Mouse (Mus musculus) left cerebral cortex, postnatal 10 days (tissue): Measurements from ENCODE around the gene Lrrn3. TPM values are rescaled to one million over a fixed set of nuclear protein-coding genes. Genes with fewer than 3 reads are reported as not detected.

Source experiments
- DNase-seq, 2 experiments: peaks; one replicate each; pipeline ENCODE4 v3.0.0; 2021 to 2022; ENCODE audit warnings: low spot score in 2 of 2, mixed read lengths in 1 of 2; ENCODE audit errors: extremely low spot score in 1 of 2
- intact Hi-C: fragments of 180-260 bp; cut with DNase I; formaldehyde crosslinking; loops from one replicate; pipeline ENCODE4 v1.15.1; 2025
- total RNA-seq, 2 experiments: library from RNA; stranded (reverse); gene quantifications; 2 replicates each; pipeline ENCODE4 v1.2.3; 2021

Lrrn3 gene
- 10 to 100 TPM; 69.9 to 70.6 TPM for total RNA-seq

DNA sequence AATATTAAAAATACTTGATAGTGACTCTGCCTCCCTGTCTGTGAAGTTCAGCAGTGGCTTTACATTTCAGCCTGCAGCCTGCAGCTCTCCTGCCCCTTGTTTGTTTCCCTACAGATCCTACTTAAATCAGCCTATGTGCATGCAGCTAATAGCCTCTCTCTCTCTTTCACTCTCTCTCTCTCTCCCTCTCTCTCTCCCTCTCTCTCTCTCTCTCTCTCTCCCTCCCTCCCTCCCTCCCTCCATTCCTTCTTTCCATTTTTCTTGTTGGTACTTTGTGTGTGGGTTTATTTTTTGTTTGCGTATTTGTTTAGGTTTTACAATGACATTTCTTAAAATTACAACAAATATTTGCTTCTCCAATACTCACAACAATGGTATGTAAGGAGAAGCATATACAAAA lies at the start of gene Lrrn3:
Gene Lrrn3 (minus strand): TSS at position 101 of the 400 bp plus-strand sequence.
- intact Hi-C loops = loop anchor here (2.0 to 10.0 kb wide), 2 partner anchors 372 to 1498 kb away; no protein-coding TSS in a partner anchor
- DNase-seq = no peak

DNA sequence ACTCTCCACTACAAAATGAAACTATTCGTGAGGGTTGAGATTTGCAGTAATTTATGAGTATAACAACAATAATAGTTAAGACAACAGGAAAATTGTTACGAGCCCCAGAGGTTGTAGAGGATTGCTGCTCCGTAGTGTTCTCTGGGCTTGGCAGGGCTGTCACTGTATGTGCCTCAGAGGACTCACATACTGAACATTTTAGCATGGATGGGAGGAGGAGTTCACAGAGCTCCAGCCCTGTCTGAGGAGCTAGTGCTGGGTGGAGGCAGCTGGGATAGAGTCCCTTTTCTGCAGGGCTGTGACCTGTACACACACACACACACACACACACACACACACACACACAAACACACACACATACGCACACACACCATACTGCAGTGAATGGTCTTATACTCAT lies 42.2 kb upstream of the Lrrn3 start:
- intact Hi-C loops = no loop called here
- DNase-seq = no peak

DNA sequence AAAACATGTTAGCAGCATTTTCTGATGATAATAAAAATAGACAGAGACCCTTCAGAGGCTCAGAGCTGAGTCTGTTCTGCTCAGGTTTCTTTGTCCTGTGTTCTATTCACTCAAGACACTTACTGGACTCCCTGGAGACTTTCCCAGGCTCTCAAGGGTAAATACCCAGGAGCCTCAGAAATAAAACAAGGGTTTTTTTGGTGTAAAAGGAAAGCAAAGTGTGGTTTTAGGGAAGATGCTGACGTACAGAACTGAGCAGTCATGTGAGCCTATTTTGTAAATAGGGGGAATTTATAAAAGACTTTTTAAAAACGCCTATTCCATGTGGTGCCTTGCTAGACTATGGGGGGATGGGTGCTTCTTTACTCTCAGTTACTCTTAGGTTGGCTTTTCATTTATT lies 40.5 kb upstream of the Lrrn3 start:
- DNase-seq = no peak
- intact Hi-C loops = no loop called here

DNA sequence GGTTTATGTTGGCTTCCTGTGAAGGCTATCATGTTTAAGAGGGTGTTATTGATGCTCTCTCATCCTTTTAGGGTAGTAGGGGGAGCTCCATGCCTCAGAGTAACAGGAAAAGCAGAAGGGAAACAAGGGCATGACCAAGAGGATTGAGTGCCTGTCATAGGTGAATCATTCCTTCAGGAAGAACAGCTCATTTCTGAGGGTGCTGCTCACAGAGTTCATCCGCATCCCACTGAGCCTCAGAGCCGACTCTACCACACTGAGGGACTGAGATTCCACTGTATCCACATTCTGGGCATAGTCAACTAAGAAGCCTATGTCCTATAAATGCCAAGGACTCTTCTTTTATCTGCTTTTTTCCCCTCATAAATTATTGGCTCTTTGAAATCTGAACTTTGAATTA lies 35.4 kb upstream of the Lrrn3 start:
- intact Hi-C loops = no loop called here
- DNase-seq = no peak

DNA sequence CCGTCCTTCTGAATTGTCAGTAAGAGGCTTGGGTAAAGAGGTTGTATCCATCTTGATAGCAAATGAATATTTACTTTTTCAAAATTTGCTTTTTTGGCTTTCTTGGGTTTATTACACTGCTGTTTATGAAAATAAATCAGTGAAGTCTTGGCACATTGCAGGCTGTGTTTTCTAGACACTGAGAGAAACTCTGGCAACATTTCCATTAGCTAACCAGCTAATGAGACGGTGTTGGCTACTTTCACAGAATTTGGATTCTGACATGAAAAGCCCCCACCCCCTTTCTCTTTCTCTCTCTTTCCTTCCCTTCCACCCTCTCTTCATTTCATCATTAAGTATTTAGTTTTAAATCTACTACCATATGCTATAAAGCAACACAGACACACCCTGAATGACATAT lies 34.1 kb upstream of the Lrrn3 start:
- intact Hi-C loops = no loop called here
- no peak for DNase-seq

DNA sequence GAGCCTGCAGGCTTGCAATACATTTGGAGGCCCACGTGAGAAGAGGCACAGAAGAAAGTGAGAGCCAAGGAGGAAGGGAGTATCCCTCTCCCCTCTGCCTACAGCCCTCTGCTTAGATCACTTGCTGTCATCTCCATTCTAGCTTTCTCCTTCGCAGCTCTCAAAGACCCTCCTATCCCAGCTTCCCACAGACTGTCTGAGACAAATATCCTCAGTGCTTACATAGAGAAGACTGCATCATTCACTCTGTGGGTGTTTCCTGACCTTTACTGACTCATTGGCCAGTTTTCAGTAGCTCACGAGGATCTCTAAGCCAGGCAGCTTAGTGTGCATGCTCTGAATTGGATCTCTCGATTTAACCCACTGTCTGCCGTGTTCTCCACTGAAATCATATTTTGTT lies 32.7 kb upstream of the Lrrn3 start:
- intact Hi-C loops = no loop called here
- DNase-seq = no peak

DNA sequence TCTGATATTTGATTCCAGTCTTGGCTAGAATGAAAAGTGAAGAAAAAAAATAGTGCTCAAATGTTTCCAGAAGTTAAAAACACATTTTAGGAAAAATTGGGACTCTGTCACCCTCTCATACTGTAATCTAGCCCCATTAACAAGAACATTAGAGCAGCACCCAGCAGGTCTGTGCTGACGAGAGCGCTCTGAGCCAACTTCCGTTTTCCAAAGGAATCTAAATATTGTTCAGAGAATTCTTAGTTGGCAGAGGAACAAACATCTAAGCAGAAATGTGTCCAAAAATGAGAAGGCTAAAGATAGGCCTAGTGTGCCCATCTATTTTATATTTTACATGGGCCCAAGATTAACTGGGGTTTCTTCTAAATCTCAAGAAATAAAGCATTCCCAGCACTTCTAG lies 24.4 kb upstream of the Lrrn3 start:
- no peak for DNase-seq
- intact Hi-C loops = no loop called here

DNA sequence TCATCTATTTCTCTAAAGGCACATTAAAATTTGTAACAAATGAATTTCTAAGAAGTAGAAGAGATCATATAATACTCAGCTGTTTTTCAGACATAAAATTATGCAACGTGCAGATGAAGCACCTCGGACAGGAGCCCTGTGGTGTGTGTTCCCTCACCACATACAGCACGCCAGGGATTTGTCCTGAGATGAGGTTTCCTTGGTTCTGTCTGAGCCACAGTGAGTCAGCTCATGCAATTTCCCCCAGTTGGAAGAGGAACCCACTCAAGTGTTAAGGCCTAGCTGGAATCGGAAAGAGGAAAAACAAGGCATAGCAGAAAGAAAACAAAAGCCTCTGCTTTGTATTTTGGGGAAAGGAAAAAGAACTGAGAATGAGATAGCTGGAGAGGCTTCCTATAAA lies 22.4 kb upstream of the Lrrn3 start:
- DNase-seq = no peak
- intact Hi-C loops = no loop called here

DNA sequence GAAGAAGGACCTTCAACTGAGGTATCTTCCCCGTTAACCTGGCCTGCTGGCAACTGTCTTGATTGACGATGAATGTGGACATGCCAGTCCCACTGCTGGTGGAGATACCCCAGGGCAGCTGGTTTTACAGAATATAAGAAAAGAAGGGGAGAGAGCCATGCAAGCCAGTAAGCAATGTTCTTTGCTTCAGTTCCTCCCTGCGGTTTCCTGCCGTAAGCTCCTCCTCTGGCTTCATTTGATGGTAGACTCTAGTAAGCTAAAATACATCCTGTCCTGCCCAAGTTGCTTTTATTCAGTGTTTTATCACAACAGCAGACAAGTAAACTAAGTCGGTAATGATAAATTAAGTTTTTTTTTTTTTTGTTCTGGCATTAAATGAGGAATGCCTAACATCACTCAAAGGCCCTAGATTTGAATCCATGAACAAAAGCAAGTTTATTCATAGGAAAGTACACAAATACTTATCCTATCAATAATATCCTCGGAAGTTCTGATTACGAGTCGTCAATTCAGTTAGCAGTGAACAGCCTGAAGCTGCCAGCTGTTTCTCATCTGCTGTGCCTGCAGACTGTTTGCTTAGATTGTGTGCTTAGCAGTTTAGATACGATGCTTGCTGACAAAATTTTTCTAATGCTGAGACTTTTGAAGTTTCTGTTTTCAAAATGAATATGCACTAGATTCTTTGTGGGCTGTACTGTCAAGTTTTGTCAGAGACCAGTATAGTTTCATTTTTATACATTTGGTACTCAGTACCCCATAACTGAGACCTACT lies 14.0 kb upstream of the Lrrn3 start:
- no peak for DNase-seq
- intact Hi-C loops = no loop called here

DNA sequence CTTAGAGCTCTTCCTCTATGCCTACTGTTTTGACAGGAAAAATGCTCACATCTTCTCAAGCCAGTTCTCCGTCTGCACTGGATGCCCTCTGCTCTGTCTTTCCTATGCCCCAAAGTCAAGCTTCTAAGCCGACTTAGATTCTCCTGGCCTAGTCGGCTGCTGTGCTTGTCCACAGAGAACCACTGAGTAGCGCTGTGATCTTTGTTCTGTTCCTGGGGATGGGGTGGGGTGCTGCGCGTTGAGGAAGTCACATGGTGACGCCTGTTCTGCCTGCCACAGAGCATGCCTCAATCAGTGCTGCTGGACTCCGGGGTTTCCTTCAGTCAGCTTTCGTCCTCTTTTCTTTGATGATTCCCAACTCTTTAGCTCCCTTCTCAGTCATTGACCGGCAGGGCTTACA lies 8.4 kb upstream of the Lrrn3 start:
- intact Hi-C loops = no loop called here
- peak in 1 of 2 experiments; percentile 43 for DNase-seq

DNA sequence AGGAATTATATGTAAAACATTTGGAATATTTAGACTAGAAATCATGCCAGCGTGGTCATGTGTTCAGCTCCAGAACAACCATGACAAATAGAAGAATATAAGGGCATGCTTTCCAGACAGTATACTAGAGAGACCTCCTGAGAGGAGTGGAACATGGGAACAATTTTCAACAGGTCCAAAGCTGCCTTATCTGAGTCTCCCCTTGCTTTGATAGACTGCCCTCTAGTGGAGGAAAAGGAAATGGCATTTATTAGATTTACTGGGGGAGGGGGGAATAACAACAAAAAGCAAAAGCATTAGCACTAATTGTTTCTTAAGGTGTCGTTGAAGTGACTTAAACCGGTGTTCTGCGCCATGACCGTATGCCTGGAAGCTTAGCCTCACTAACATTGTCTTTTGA lies 774 bp upstream of the Lrrn3 start:
- intact Hi-C loops = loop anchor here (2.0 to 10.0 kb wide), 2 partner anchors 372 to 1498 kb away; no protein-coding TSS in a partner anchor
- no peak for DNase-seq

DNA sequence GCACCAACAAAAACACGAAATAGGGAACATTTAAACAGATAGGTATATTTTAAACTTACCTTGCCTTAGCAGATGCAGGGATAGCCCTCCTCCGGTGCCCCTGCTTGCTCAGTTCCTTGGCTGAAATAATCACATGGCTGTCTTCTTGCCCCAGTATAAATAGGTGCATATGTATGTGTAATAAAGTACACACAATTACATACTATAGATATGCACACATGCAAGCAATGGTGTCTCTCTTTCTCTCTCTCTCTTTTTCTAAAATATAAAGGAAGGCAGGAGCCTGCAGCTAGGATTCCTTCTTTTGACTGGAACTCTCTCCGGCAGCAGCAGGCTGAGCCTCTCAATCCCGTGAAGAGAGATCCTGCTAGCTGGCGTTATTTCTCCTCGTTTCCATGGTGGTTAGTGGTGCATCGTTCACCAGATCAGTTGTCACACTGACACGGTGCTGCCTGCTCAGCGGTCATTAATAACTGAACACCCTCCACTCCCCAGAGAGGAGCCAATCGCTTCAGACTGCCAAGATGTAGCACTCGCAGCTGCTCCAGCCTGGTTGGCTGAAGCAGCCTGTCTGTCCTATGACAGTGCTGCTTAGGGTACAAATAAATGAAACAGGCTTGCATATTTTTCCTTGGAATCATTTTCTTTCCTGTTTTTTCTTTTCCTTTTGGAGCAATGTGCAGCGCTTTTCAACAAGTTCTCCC lies 567 bp downstream of the Lrrn3 start:
- DNase-seq = peak; percentile 77 to 85
- intact Hi-C loops = loop anchor here (2.0 to 10.0 kb wide), 3 partner anchors 371 to 1499 kb away; no protein-coding TSS in a partner anchor

DNA sequence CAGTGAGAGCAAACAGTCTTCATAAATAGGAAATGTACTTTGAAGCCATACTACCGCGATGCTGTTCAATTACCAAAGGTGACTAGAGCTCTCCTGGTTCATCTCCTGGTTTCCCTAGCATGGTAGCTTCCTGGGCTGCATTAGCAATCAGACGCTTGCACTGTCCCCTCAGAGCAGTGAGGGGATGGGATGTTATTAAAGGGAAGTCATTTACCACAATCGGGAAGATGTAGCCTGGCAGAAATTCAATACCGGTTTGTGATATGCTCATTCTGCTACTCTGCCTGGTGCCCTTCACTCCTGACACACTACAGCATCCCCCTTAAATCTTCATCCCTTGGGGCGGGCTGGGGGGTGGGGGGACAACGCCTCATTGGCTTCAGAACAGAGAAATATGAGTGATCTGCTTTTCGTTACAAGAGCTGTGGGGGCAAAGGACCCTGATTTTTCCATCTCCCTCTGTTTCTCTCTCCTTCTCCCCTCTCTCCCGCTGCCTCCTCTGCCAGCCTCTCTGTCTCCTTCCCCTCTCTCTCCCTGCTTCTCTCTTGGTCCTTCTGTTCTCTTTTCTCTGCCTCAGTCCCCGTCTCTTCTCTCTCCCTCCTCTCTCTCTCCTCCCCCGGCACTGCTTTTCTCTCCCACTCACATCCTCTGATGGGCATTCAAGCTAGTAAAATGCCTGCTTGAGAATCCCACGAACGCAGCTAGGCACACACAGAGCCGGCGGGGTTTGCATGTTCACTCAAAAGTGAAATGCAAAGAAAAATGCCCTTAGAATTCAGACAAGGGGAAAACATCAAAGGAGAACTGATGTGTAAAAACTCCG lies 1.3 kb downstream of the Lrrn3 start:
- intact Hi-C loops = loop anchor here (2.0 to 10.0 kb wide), 2 partner anchors 646 to 1500 kb away; no protein-coding TSS in a partner anchor
- peak; percentile 45 to 63 for DNase-seq

DNA sequence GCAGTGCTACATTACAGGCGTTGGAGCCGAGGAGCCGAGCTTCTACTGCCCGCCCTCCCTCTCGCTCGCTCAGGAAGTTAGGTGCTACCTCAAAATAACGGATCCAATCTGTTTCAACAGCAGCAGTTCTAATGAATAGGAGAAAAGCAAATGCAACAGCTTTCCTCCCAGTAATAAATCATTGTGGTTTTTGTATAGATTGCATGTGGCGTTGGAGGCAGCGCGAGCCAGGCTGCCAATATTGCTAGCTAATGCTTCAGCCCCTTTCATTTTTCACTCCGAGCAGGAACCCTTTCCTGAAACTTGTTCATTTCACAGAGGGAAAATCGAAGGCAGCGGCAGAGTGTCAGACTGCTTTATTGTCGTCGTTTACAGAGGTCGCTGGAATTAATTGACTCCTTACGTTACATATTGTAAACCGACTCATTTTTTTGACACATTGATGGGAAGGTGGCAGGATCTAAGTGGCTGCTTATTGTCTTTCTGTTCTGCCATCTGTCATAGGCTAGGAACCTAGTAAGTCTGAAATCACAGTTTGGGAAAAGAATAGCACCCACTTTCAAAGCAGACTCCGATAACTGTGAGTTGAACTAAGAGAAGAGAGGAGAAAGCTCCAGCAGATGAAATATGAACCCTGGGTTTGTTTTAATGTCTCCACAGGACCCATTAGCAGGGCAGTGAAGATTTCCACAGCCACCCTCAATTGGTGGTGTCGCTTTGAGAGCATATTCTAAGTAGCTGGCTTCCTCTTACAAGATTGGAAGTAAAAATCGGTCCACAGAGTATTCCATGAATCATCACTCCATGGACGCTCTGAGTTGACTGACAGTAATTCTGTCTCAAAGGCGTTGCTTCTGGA lies 2.4 kb downstream of the Lrrn3 start:
- peak in 1 of 2 experiments; percentile 30 for DNase-seq
- intact Hi-C loops = loop anchor here (2.0 to 10.0 kb wide), 2 partner anchors 645 to 1501 kb away; no protein-coding TSS in a partner anchor

DNA sequence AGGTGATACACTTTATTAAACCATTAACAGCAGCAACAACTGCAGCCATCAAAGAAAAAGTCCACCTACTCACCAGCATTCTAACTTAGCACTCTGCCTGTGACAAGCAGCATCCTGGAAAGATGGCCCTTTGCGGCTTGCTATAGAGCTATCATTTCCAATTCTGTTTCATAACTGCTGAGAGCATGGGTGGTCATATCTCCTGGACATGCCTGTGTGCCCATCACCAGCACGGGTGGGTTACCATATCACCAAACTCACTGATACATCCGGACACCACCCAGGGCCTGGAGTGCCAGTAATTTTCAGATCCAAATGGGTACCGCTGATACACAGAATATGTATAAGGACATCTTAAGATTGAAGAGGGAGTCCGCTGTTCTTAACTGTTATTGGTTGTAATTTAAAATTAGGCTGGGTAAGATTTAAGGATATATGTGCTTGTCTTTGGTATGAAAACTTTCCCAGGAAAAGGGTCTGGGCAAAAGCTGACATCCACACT lies 3.1 kb downstream of the Lrrn3 start:
- intact Hi-C loops = loop anchor here (10.0 kb wide), 1 partner anchor 1502 kb away; no protein-coding TSS in a partner anchor

DNA sequence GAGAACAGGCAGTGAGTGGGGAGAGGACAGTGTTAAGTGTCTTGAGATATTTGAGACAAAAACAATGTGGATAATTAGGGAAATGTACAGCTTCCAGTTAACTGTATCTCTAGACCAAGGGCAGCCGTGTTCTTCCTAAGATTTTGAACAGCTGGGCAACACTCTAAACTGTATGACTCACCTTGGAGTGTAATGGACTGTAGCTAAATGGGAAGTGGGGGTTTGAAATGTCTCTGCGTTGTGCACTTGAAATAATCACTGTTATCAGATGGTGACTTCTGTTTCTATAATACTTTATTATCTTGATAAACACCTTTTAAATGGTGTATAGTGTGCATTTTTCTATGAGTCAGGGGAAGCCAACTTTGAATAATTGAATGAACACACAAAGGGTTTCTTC lies 4.7 kb downstream of the Lrrn3 start:
- intact Hi-C loops = loop anchor here (10.0 kb wide), 1 partner anchor 1503 kb away; no protein-coding TSS in a partner anchor
- DNase-seq = no peak

More for the DNA sequence above, 3.1 kb downstream of the Lrrn3 start:
- DNase-seq = no peak

DNA sequence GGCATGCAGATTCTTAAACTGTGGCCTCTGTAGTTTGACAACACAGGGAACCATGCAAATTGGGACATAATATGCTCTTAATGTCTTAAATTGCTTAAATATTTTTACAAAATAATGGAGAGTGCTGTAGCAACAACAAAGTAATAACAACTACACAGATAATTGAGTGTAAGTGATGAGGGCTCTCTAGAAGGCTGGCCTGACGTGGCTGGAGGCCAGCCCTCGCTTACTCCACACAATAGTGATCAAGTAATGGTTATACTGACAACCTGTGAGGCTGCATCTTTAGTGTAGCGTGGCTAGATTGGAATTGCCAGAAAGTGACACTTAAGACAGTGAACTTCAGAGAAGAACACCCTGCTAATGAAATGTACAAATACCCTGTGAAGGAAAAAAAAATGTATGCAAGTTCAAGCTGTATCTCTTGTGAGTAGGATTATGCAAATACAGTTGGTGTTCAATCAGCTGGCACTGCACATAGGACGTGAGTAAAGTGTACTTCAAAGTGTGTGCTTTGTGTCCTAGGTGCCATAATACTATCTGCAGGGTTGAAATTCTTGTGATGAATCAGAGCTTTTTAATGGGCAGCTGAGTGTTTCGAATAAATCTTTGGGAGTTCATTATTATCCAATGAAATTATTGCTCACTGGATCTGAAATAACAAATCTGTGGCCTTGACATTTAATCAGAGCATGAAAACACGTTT lies 17.0 kb downstream of the Lrrn3 start:
- DNase-seq = no peak
- intact Hi-C loops = no loop called here
